Mouse (Mus musculus) intestine, embryonic 15.5 days (tissue): Measurements from ENCODE around the gene Ugt2b5. TPM values are rescaled to one million over a fixed set of nuclear protein-coding genes. Genes with fewer than 3 reads are reported as not detected.

Experiments used
- polyA plus RNA-seq: library from polyadenylated mRNA; unstranded; fragments of >200 nt; fragmentation: Nextera tagmentation; extraction: Ambion mirVana; gene quantifications from 2 replicates; pipeline ENCODE4 v1.2.1, GENCODE M21; 2015

Gene Ugt2b5
- polyA plus RNA-seq, 1 experiment from 2014 or later: 62.9 TPM

Other genes starting within 250 kb of the Ugt2b5 start
- 142 TPM in 2 replicates for gene Ugt2b34, start 233.4 kb downstream of the Ugt2b5 start, polyA plus RNA-seq
- gene Ugt2b1, start 213.8 kb downstream of the Ugt2b5 start, polyA plus RNA-seq: 0.06 TPM in 1 of 2 replicates, not detected in the other
- gene Ugt2b35, start 139.5 kb downstream of the Ugt2b5 start, polyA plus RNA-seq: 2.9 TPM in 2 replicates
- 19.0 and 19.7 TPM in 2 replicates for gene Ugt2b36, start 47.8 kb downstream of the Ugt2b5 start, polyA plus RNA-seq
- not detected in 2 replicates for gene Ugt2b37, start 114.5 kb upstream of the Ugt2b5 start, polyA plus RNA-seq
- 3.1 and 3.6 TPM in 2 replicates for gene Ugt2a3, start 196.9 kb upstream of the Ugt2b5 start, polyA plus RNA-seq